Mouse (Mus musculus): ENCODE results near the gene Rhbdl3.

The Rhbdl3 gene

DNA sequence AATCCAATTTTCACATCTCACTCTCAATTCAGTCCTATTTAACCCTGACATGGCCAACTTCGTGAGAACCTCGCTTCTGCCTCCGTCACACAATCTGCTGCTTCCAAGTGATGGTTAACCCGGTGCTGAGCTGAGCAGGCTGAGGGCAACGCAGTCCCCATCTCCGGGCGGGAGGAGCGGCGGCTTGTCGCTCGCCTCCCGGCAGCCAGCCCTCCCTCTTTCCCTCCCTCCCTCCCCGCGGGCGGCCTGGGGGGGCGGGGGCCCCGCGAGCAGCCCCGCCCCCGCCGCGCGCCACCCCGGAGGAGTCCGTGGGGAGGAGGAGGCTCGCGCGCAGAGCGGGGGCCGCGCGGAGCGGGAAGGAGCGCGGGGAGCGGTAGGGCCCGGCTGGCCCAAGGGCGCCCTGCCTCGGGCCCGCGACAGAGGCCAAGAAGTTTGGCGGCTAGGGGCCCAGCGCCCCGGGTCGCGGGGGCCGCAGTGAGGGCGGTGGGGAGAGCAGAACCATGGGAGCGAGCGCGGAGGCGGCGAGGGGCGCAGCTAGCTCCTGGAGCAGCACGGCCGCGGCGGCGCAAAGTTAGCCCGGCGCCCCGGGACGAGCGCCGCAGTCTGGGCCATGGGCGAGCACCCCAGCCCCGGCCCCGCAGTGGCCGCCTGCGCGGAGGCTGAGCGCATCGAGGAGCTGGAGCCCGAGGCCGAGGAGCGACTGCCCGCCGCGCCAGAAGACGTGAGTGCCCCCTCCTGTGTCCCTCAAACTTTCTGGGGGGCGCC lies at the start of gene Rhbdl3:
Gene Rhbdl3, plus strand, starts transcription at position 362 of the 765 bp plus-strand sequence.
- DNase-seq = peak; percentile 58

DNA sequence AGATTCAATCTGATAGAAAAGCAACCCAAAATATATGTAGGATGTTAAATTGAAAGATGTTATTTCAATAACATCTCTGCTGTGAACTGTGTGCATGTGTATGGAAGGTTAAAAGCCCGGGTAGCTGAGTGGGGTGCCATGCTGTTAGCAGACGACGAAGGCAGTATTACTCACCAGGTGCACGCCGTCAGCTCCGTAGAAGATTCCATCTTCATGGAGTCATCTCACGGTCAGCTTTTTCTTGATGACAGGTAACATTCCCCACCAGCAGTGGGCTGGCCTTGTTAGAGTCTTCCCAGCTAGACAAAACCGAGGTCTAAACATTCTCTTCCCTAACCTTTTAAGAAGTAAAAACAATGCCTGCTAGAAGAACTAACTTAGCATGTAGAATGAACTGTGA lies 36.6 kb upstream of the Rhbdl3 start:
- no peak for DNase-seq

DNA sequence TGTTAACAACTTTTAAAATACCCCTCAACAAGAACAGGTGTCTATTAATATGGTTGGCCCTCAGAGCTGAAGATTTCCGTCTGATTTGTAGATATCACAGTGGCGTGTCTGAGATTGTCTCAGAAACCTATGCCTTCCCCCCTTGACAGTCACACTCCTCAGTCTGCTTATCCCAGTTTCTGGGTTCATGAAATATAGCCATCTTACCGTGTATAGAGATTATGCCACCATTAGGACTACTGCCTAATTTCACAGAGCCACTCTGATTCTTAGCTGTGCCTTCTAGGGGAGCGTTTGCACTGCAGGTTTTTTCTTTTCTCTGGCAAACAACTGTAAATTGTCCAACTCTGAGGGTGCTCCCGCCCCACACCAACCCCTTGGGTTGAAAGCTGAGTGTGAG lies 29.6 kb upstream of the Rhbdl3 start:
- DNase-seq = no peak

DNA sequence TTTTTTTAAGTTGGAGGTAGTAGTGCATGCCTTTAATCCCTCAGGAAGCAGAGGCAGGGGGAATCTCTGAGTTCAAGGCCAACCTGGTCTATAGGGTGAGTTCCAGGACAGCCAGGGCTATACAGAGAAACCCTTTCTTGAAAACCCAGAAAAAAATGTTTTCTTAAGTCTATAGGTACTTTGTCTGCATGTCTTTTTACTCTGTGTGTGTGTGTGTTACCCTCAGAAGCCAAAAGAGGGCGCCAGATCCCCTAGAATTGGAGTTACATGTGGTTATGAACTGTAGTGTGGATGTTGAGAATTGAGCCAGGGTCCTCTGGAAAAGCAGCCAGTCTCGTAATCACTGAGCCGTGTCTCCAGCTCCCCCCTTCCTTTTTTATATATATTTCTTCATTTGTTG lies 25.7 kb upstream of the Rhbdl3 start:
- DNase-seq = no peak

DNA sequence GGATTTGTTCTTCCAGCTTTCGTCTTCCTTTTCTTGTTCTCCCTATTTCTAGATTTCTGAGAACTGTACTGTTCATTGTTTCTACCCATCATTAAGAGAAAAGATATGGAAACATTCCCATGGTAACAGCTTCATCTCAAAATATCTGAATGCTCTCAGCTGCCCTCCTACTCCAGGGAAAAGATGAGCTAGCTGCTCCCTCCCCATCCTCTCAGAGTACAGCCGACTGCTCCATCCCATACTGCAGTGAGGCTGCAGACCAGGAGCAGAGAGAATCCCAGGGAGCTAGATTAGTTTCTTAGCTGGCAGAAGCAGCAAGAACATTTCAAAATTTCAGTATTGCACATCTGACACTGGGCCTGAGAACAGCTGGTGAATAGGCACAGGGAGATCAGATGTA lies 22.7 kb upstream of the Rhbdl3 start:
- DNase-seq = no peak

DNA sequence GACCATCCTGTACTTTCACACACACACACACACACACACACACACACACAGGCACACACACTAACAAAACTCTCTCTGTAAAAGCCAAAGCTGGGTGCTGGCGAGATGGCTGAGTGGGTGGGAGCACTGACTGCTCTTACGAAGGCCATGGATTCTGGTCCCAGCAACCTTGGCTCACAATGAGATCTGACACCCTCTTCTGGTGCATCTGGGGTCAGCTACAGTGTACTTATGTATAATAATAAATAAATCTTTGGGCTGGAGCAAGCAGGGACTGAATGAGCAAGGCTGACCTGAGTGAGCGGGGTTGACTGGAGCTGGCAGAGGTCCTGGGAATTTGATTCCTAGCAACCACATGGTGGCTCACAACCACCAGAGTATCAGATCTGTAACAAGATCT lies 16.9 kb upstream of the Rhbdl3 start:
- DNase-seq = no peak

DNA sequence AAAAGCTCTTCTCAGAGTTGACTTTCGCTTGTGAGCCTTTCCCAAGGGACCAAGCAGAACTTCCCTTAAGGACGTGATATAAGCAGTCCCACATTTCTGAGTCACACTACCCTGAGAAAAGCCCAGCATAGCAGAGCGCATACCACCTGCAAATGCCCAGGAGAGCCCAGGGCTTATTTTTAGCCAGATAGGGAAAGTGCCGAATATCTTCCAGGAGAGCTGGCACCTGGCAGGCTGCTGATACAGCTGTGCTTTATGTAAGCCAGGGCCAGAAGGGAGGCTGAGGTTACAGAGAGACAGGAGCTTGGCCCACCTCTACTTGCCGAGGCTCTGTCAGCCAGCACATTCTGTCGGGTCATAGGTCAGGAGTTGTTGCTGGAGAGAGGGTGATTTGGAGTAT lies 16.1 kb upstream of the Rhbdl3 start:
- DNase-seq = no peak

DNA sequence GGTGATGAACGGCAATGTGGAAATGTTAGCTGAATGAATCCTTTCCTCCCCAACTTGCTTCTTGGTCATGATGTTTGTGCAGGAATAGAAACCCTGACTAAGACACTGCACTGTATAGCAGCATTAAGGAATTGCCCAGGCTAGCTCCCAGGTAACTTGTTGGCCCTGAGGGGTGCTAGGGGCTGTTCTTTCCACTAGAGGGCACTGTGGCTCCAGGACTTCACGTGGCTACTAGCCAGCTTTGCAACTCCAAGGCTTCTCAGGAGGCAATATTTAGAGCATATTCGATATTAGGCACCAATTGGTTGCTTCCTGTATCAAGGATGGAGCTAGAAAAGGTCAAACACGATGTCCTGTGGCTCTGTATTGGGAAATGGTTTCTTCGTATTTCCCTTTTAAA lies 13.6 kb upstream of the Rhbdl3 start:
- peak; percentile 79 for DNase-seq

DNA sequence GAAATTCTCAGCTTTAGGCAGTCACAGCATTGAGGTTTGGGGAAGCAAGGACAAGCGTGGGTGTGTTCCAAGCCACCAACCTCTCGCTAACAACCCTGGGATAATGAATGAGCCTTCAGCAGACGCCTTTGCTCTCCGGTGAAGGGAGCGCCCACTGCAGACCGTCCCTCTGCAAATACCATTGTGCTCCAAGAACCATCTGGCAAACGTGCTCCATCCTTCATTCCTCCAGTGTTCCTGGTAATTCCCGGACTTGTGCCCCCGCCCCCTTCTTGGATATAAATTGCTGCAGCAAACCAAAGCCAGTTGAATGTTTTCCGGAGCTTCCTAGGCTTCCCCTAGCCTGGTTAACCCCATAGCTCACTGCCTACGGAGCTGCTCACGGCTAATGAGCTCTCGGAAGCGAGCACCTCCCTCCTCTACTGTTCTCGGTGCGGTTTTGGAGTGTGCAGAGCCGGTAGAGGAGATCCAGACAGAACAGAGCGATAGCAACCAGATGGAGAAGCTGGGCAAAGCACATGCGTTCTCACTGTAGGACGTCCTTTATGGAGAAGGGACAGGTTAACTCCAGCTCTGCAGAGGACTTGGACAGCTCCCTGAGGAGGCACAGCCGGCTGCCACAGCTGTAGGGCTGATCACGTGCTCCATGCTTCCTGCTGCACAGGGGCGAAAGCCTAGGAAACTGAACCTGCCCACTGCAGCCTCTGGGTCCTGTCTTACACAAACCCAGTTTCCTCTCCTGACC lies 10.8 kb upstream of the Rhbdl3 start:
- peak; percentile 45 for DNase-seq

DNA sequence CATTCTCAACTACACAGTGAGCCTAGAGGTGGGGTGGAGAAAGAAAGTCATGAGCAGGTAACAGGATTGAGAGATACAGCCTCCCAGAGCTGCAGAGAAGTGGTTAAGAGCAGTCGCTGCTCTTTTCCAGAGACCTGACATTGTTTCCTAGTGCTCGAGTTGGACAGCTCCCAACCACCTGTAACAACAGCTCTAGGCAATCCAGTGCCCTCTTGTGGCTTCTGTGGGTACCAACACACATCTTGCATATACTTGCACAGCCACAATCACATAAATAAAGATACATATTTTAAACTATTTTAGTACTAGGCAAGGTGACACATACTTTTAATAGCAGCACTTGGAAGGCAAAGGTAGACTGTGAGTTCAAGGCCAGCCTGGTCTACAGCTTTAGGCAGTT lies 9.7 kb upstream of the Rhbdl3 start:
- DNase-seq = no peak

DNA sequence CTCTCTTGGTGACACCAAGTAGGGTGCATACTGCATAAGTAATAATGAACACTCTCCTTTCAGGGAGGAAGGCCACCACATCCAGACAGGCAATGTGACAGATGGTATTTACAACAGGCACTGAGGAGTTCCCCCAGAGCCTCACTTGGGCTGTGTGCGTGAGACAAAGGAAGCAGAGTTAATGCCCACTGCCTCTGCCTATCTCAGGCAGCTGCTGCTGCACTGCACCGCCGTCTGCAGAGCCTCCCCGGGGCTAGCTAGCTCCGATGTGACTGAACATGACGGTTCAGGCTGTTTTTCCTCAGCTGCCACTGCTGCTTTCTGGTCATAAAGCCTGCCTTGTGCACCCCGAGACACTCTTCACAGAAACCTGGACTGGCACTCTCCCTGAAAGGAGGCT lies 8.2 kb upstream of the Rhbdl3 start:
- no peak for DNase-seq

DNA sequence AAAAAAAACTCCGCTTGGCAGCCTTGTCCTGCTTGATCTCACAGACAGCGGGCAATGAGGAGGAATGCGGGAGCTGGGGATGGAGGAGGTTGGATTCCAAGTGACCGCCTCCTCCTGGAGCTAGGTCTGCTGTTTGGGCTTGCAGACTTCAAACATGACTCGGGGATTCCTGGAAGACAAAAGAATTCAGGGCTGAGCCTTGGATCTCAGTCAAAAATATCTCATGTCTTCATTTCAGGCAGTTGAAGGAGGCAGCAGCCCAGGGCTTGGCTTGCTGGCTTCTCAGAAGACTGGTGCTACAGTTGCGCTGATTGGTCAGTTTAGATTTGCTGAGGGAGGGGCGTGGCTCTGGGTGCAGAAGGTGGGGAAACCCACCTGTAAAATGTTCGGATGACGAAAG lies 5.6 kb upstream of the Rhbdl3 start:
- no peak for DNase-seq

DNA sequence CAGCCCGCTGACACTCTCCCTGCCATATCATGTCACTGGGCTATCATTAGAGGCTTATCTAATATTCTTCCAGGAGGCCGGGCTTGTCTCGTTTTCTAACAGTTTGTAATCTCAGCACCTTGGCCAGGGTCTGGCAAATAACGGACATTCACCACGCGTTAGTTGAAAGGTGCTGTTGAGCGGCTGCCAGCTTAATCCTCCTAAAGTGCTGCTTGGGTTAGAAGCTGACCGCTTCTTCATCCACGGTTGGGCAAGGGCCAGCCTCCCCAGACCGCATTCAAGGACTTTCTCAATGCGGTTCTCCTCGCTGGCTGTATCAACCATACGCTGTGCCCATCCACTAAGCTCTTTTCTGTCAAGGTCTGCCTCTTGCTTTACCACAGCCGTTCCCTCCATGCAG lies 4.9 kb upstream of the Rhbdl3 start:
- DNase-seq = no peak

DNA sequence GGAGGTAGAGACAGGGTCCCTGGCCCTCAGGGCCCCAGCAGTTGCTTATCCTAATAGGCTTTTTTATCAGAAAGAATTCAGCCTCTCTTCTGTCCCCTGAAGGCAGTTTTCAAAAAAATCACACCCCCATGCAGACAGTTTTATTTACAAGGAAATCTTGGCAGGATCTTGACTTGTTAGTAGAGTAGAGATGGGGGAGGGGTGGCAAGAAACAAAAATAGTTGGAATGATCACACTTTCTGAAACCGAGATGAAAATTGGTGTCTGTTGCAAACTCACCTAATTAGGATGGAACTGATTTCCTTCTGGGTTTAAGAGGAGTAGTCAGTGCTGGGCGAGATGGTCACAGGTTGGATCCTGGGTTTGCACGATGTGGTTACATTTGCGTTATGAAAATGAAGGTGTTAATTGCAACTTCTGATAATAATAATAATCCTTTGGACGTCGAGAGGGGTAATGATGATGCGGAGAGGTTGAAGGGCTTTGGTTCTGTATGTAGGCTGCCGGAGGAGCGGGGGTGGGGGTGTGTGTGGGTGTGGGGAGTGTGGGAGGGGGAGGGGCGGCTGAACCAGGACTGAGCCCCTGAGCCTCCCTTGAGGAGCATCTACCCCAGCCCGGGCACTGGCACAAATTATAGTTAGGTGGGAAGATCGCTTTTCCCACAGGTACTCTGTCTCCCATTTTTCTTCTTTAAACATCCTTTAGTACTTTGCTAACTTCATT lies 1.0 kb upstream of the Rhbdl3 start:
- no peak for DNase-seq

DNA sequence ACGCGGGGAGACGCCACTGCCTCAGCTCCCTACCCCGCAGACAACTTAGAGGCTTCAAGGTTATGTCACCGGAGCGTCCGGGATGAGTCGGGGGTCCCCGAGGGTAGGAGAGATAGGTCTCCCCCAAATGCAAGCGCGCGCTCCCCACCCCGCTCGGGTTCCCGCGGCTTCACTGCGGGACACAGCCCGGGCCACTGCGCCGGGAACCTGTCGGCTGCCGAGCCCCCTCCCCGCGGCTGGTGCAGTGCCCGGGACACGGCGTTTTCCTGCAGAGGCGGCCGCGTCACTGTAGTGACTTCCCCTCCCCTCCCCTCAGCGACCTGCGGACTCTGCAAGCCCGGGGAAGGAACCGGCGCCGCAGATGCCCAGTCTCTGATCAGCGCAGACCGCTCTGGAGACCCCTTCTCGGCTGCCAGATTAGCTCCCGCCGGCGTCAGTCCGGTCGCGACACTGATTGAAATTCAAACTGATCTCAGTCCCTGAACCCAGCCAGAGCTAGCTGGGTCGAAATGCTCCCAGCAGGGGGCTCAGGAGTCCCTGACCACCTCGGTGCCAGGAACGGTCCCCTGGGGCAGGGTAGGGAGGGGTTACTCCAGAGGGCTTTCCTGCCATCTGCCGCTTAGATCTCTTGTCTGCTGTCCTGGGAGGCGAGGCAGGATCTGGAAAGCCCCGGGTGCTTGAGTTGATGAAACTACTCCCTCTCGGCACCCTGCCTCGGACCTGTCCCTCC lies 769 bp downstream of the Rhbdl3 start:
- peak; percentile 47 for DNase-seq

DNA sequence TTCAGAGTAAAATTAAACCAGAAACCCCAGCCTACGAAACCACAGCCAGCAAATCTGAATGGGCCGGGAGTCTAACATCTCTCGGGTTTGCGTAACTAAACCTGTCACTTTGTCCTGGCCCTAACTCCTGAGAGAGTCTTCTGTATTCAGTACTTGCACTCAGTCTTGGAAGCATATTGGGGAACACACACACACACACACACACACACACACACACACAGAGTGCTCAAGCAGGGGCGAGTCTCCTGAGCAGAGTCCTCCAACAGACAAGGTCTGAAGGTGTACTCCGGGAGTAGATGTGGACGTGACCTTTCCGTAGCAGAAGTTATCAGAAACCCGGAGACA lies 1.3 kb downstream of the Rhbdl3 start:
- DNase-seq = no peak

DNA sequence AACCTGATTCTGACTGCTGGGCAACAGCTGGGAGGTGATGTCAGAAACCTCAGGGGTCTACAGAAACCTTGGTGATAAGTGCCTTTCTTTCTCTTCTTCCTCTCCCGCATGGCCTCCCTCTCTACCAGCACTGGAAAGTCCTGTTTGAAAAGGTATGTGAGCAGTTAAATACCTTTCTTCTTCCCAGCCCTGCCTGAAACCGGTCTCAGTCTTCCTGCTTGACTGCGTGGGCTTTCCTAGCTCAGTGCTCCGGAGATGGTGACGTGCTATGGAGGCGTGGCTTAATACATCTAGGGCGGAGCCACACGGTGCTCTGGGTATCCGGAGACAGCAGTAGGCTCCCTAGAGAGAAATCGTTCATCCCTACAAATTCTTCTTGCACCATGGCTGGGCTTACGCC lies 1.8 kb downstream of the Rhbdl3 start:
- DNase-seq = peak; percentile 77

DNA sequence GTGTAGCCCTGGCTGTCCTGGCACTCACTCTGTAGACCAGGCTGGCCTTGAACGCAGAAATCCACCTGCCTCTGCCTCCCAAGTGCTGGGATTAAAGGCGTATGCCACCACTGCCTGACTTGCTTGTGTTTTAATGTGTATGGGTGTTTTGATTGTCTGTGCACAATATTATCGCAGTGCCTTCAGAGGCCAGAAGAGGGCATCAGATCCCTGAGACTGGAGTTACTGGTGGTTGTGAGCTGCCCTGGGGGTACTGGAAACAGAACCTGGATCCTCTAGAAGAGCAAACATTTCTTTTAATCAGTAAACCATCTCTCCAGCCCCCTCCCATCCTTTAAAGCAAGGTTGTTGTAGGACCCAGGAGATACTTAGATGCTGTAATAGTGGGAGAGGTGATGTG lies 3.0 kb downstream of the Rhbdl3 start:
- DNase-seq = no peak

DNA sequence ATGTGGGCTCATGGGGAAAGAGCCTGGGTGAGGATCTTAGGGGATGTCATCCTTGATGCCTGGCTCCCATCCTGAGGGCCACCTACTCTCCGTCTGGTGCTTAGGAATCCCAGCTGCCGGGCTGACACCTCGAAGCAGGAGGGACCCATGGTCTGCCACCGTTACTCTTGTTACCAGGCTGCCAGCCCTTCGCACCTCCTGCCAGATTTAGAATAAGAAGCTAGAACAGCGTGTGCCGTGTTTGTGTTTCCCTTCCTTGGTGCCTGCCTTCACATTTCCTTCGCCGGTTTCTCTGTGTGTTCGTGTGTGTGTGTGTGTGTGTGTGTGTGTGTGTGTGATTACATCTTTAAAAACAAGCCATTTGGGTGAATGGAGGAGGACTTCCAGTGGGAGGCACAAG lies 4.1 kb downstream of the Rhbdl3 start:
- no peak for DNase-seq

DNA sequence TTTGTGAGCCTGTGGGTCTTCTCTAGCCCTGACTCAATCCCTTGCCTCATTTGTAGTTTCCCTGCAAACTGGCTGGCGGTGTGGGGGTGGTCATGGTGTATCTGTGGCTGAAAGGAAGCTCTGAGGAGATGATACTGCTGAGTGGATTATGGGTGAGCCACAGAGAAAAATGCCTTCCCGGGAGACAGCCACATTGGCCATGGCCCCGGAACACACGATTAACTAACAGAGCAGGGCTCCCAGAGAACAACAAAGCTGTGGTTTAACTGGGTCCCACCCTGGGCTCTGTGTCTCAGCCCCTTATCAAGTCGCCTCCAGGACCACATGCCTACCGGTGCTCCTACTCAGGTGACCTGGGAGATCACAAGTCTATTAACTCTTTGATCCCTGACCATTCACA lies 7.8 kb downstream of the Rhbdl3 start:
- no peak for DNase-seq

DNA sequence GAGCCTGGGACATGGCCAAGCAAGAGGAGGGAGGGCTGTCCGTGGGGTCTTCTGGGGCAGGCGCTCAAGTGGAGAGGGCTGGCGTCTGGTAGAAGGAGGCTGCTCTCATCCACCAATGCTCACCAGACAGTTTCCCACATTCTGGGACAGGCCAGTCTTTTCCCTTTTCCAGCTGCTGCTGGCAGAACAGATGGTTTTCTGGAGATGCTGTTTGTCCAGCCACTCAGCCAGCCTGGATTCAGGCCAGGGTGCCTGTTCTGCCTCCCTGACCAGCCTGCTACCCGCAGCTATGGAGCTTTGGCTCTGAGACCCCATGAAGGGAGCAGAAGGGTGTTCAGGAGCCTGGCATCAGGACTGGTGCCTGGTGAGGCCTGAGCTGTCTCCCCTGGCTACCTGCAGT lies 10.6 kb downstream of the Rhbdl3 start:
- DNase-seq = no peak

DNA sequence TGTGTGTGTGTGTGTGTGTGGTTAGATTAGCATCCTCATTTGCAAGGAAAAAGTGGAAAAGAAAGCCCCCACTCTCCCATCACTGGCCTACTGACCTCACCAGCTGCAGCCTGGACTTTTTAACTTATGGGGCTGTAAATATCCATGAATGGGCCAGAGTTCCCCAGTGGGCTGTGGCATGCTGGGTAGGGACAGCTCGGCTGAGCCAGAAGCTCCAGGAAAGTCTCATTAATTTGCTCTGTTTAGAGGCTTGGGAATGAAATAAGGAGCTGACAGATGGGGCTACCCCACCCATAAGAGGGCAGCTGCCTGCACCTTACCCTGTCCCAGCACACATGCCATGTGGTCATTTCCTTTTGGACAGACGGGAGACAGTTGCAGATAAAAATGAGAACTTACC lies 11.3 kb downstream of the Rhbdl3 start:
- no peak for DNase-seq

DNA sequence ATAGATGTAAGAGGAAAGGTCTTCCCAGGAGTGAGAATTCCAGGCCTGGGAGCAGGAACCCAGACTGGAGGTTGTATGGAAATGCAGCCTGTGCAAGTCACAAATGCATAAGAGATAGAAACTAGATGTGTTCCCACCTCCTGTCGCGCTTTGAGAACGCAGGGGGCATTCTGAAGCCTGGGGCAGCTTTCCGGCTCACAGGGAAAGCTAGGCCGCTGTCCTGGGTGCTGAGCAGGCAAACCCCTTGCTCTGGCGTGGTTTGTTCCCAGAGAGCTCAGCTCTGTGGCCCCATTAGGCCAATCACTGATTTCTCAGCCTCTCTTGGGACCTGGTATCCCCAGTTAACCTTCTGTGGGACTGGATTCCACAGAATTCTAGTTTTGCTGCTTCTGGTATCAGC lies 11.9 kb downstream of the Rhbdl3 start:
- DNase-seq = no peak

DNA sequence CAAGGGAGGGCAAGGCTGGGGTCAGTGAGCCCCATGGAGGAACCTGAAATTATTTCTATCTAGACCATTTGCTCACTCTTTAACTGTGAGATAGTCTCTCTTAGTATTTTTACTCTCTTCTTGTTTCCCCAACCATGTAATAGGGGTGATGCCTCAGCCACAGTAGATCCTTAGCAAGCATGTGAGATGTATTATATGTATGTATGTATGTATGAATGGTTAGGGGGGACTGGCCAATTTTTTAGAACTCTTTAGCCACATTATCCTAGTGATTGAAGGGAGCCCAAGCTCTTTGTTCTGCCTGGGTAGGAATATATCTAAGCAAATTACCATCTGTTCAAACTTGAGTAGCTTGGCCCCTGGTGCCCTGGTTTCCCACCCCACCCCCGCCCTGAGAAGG lies 12.8 kb downstream of the Rhbdl3 start:
- no peak for DNase-seq

Data from kidney, adult 18-20 months (tissue).